Mouse (Mus musculus) liver, adult 2 months (tissue): ENCODE measurements around the gene Cmklr1.

Experiments
- CTCF ChIP-seq: fragments of 200-500 bp; IDR thresholded peaks from 2 replicates; pipeline ENCODE4 v1.5.1; 2011; ENCODE audit warnings: low read depth, low read length, control low read depth
- POLR2A ChIP-seq: fragments of 200-500 bp; IDR thresholded peaks from 2 replicates; pipeline ENCODE4 v1.6.1; 2011; ENCODE audit warnings: low read length, control low read depth; ENCODE audit not compliant: insufficient read depth; ENCODE audit errors: extremely low read depth

GRCm38 (mm10) chr5:113690069-113690548, 39.9 kb upstream of the Cmklr1 start:
- TF ChIP-seq CTCF (no peak), POLR2A (no peak)
